Mouse (Mus musculus): Measurements from ENCODE around the gene Vgf.

Gene Vgf

DNA sequence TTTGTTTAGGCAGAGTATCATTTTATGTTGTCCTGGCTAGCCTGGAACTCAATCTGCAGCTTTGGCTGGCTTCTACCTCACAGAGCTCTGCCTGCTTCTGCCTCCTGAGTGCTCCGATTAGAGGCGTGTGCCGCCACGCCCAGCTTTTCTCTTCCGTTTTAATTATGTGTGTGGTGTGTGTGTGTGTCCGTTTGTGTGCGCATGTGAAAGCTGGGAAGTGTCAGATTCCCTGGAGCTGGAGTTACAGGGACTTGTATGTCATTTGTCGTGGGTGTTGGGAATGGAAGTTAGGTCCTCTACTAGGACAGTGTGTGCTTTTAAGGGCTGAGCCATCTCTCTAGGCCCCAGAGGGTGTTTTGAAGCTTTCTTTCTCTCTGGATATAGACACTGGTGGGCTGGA lies 46.9 kb downstream of the Vgf start:
- DNase-seq: no peak

DNA sequence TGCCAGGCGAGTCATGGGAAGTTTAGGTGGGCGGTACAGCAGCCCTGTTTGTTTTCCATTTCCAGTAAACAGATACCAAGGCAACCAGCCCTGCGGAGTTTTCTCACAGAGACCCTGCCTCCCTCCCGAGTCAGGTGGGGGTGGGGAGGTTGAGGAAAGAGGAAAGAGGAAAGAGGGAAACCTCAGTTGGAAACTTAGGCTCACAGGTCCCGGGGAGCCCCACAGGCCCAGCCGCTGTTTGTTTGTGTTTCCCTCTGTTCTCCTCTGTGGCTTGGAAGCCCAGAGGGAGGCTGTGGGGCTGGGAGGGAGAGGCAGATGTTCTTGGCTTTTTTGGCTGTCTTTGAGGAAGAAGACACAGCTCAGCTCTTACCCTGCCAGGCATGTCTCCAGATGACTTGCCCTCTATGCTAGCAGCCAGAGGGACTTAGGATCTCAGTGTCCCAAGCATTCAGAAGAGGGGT lies 48.0 kb downstream of the Vgf start:
- no peak for DNase-seq

DNA sequence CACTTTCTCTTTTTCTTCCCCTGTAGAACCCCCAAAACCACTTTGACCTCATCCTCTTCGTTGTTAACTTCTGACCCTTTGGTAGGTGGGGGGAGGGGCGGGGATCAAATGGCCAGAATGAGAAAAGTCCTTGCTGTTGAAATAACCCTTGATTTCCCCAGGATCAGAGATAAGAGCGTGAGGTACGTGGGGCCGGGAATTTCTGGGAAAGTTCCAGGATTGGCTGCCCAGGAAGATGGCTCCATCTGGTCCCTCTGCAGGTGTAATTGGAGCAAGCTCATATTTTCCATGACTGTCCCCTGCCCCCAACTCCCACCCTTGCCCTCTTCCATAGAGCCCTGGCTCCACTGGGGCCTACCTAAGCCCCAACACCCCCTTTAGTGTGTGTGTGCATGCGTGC lies 49.5 kb downstream of the Vgf start:
- peak; percentile 44 to 55 for DNase-seq

DNA sequence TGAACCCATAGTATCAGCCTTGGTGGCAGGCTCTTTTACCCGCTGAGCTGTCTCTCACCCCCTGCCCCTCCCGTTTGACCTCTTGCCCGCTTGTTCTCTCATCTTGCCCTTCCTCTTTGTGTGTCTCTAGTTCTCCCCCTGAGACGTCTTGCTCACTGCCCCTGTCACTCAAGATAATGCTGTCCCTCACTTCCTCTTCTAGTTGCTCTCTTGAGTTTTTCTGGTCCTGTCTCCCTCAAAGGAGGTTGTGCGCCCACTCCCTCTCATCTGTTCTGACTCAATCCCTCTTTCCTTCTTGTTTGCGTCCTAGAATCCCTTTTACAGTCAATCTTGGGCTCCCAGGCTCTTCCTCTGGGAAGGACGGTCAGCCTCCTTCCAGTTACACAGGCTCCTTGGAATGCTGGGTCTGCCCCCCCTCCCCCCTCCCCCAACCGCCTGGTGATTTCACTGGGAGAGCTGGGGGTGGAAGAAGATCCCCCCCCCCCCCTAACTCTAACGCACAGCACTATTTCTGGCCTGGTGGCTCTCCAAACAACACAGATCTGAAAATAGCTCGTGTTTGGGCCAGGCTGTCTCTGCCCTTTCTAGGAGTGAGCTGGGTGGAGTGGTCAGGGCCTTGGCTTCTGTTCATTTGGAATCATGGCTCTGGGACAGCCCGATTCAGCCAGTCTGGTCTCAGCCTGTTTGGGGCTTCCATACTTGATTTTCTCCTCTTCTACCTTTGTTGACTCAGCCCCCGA lies 50.2 kb downstream of the Vgf start:
- peak; percentile 12 to 14 for DNase-seq

DNA sequence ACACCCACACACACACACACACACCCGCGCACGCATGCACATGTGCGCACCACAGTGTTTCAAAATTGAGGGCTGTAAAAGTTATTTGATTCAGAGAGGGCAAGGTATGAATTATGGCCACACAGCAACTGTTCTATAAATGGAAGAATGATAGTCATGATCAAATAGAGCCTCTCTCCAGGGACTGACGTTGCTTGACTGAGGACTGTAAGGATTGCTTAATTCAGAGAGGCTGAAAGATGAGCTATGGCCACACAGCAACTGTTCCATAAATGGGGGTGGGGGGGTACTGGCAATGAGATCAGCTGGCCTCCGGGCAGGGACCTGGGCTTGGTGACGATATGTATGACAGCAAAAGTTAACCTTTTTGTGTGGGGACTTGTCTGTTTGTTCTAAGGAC lies 51.0 kb downstream of the Vgf start:
- no peak for DNase-seq

DNA sequence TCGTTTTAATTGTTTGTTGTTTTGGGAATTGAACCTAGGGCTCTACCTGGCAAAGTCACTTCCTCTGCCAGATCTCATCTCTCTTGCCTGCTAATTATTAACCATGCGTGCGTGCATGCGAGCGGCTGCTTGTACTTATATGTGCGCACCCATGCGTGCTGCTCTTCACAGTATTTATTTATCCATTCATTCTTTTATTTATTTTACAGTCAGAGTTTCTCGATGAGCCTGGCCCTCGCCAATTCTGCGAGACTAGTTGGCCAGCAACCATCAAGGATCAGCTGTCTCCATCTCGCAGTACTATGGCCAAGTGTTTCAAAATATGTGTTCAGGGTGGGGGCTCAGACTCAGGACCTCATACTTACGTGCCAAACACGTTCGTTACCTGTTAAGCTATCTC lies 51.8 kb downstream of the Vgf start:
- DNase-seq: no peak

DNA sequence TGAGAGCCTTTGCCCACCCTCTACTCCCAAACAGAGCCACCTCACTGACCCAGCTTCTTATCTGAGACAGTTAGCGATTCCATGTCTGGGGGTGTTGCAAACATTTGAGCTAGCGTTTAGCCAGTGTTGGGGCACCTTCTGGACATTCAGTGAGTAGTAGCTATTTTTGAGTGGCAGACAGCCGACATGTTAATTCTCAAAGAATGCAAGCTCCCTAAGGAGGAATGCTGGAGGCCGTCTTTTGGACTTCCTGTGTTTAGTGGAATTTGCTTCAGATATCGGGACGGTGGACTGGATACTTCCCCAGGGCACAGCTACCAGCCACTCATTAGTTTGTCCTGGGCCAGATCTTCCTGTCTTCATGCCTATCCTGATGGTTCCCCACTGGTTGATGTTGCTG lies 52.4 kb downstream of the Vgf start:
- DNase-seq: no peak

DNA sequence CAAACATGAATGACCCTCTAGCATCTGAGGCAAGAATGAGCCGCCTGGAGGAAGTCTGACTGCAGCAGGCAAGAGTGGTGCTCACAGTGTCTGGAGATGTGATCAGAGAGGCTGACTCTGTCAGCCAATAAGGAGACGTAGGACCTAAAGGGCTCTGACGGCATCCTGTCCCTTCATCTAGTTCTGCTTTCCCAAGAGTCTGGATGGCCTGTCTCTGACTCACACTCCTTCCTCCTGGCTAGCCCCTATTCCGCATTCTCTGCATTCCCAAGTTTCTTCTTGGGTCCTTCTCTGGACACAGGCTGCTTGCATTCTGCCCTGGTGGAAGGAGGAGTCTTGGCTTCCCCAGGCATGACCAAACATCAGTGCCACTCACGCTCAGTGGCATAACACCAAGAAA lies 53.7 kb downstream of the Vgf start:
- DNase-seq: no peak

Measured in cerebellum, adult 18-20 months (tissue).